Mouse (Mus musculus) testis, adult 2 months (tissue): Measurements from ENCODE around the gene Dync1i1. TPM values are rescaled to one million over a fixed set of nuclear protein-coding genes. Genes with fewer than 3 reads are reported as not detected.

ENCODE experiments used
- H3K27ac ChIP-seq: fragments of 200-500 bp; 2 replicates; pipeline ENCODE4 v1.5.1; 2012; ENCODE audit warnings: low read depth, low read length; ENCODE audit not compliant: control insufficient read depth, insufficient read depth
- H3K27me3 ChIP-seq: fragments of 200-500 bp; 2 replicates; pipeline ENCODE4 v1.6.1; 2012; ENCODE audit warnings: mild to moderate bottlenecking, low read length, moderate library complexity; ENCODE audit not compliant: control insufficient read depth, insufficient read depth
- H3K36me3 ChIP-seq: fragments of 200-500 bp; 2 replicates; pipeline ENCODE4 v1.6.1; 2012; ENCODE audit warnings: mild to moderate bottlenecking, low read length; ENCODE audit not compliant: control insufficient read depth, insufficient read depth
- H3K4me1 ChIP-seq: fragments of 200-500 bp; 2 replicates; pipeline ENCODE4 v1.6.1; 2012; ENCODE audit warnings: low read length; ENCODE audit not compliant: control insufficient read depth, insufficient read depth
- H3K4me3 ChIP-seq: fragments of 200-500 bp; 2 replicates; pipeline ENCODE4 v1.5.1; 2012; ENCODE audit warnings: low read depth, mild to moderate bottlenecking, low read length, moderate library complexity, mixed read lengths; ENCODE audit not compliant: control insufficient read depth
- CTCF ChIP-seq: fragments of 200-500 bp; IDR thresholded peaks from 2 replicates; pipeline ENCODE4 v1.5.1; 2012; ENCODE audit warnings: low read depth, mild to moderate bottlenecking, inconsistent platforms, low read length, moderate library complexity; ENCODE audit not compliant: control insufficient read depth, insufficient read depth, insufficient replicate concordance
- POLR2A ChIP-seq: fragments of 200-500 bp; IDR thresholded peaks from 2 replicates; pipeline ENCODE4 v1.6.1; 2012; ENCODE audit warnings: low read depth, mild to moderate bottlenecking, inconsistent platforms, low read length, moderate library complexity; ENCODE audit not compliant: control insufficient read depth
- polyA plus RNA-seq: library from polyadenylated mRNA; depleted of rRNA; stranded (reverse); fragments of >200 nt; gene quantifications from 2 replicates; pipeline ENCODE4 v1.2.3, GENCODE M21; 2012

Dync1i1 gene
- polyA plus RNA-seq, 1 experiment, result 12.1 TPM

GRCm38 (mm10) chr6:5967545-5967944, 242.1 kb downstream of the Dync1i1 start:
- Histone ChIP-seq H3K4me3 (no peak overlapping the region), H3K27ac (no peak overlapping the region), H3K4me1 (no peaks in the 10 kb centered on the region), H3K27me3 (no peaks in the 10 kb centered on the region), H3K36me3 (no peaks in the 10 kb centered on the region)
- TF ChIP-seq POLR2A (no peak), CTCF (no peak)

- Histone ChIP-seq H3K4me1 (no peaks in the 10 kb centered on the region), H3K4me3 (no peak overlapping the region), H3K36me3 (no peaks in the 10 kb centered on the region), H3K27me3 (no peaks in the 10 kb centered on the region), H3K27ac (no peak overlapping the region)
- TF ChIP-seq POLR2A (no peak), CTCF (no peak)
These were observed 244.2 kb downstream of the Dync1i1 start for GRCm38 (mm10) chr6:5969613-5970012.

- TF ChIP-seq CTCF, result no peak
- no peak for TF ChIP-seq POLR2A
These were observed 250.8 kb downstream of the Dync1i1 start for GRCm38 (mm10) chr6:5976241-5976640.

GRCm38 (mm10) chr6:5977238-5977920, 251.9 kb downstream of the Dync1i1 start:
- H3K4me3 ChIP-seq, result peak overlapping the region; percentile 73
- no peaks in the 10 kb centered on the region for H3K27me3 ChIP-seq
- H3K4me1 ChIP-seq, result peaks cover 7% of the 10 kb centered on the region
- no peak for TF ChIP-seq POLR2A
- TF ChIP-seq CTCF, result no peak
- H3K27ac ChIP-seq, result no peak overlapping the region
- no peaks in the 10 kb centered on the region for H3K36me3 ChIP-seq

More at GRCm38 (mm10) chr6:5976241-5976640, 250.8 kb downstream of the Dync1i1 start:
- Histone ChIP-seq H3K27ac (no peak overlapping the region), H3K36me3 (no peaks in the 10 kb centered on the region), H3K27me3 (no peaks in the 10 kb centered on the region), H3K4me3 (peak overlapping the region; percentile 73; the same call in 1 of the 2 replicates), H3K4me1 (peaks cover 7% of the 10 kb centered on the region)

GRCm38 (mm10) chr6:5991243-5991642, 265.8 kb downstream of the Dync1i1 start:
- TF ChIP-seq CTCF (no peak), POLR2A (no peak)
- no peak overlapping the region for H3K4me3 ChIP-seq
- H3K4me1 ChIP-seq, result peaks cover 5% of the 10 kb centered on the region
- H3K27ac ChIP-seq, result no peak overlapping the region
- H3K36me3 ChIP-seq, result no peaks in the 10 kb centered on the region
- no peaks in the 10 kb centered on the region for H3K27me3 ChIP-seq

GRCm38 (mm10) chr6:5991817-5992755, 266.6 kb downstream of the Dync1i1 start:
- H3K27ac ChIP-seq, result no peak overlapping the region
- no peak overlapping the region for H3K4me3 ChIP-seq

GRCm38 (mm10) chr6:5993056-5993455, 267.6 kb downstream of the Dync1i1 start:
- no peak for TF ChIP-seq POLR2A
- TF ChIP-seq CTCF, result no peak
- Histone ChIP-seq H3K4me3 (no peak overlapping the region), H3K27ac (no peak overlapping the region)

More at GRCm38 (mm10) chr6:5991817-5992755, 266.6 kb downstream of the Dync1i1 start:
- Histone ChIP-seq H3K4me1 (peaks cover 5% of the 10 kb centered on the region), H3K36me3 (no peaks in the 10 kb centered on the region), H3K27me3 (no peaks in the 10 kb centered on the region)
- TF ChIP-seq POLR2A (no peak), CTCF (no peak)

More at GRCm38 (mm10) chr6:5993056-5993455, 267.6 kb downstream of the Dync1i1 start:
- no peaks in the 10 kb centered on the region for H3K36me3 ChIP-seq
- no peaks in the 10 kb centered on the region for H3K27me3 ChIP-seq
- peaks cover 5% of the 10 kb centered on the region for H3K4me1 ChIP-seq
